Comparison of ENCODE assay signal across 20 mouse cellular contexts in the genomic region with DNA sequence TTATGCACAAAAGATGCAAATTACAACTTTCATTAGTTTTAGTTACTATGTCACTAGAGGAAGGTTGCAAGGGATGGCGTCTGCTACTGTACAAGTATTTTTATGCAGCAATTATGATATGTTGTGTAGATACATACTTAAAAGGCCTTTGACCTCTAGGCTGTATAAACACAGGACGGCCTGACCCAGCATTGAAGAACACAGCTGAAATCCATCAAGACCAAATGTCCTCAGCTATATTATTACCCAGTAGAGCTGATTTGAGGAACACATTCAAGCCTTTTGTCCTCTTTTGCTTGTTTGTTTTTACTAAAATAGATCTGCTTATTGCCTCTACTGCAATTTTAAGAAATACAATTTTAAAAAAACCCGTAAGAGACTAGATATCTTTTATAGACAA.
A peak's percentile ranks its signal among the peaks of the same experiment; 100 is the strongest.
DNase-seq lines count a peak whose midpoint lies in the region; ATAC-seq and TF ChIP-seq lines count a peak whose summit lies in the region.
"Had no signal": no experiment of that assay in that cellular context is flagged by ENCODE, and none has a peak within 500 bp of the region (broad histone marks: within the 10 kb centered on the region; RNA-seq: fewer than 3 reads in every experiment).

No protein-coding gene starts in this region.

- DNase-seq in kidney, postnatal 0 days (ENCODE audit: low spot score) = peak; percentile 40
- no peak for DNase-seq in kidney, adult 8-10 months
- DNase-seq in lung, adult 18-20 months = no peak
- DNase-seq: adrenal gland, adult 2 months; adrenal gland, postnatal 10 days; adrenal gland, postnatal 25 days; cerebellum, adult 11 months; cerebellum, adult 18-20 months; cerebellum, adult 8-10 months; cerebellum, adult 9-11 months; cerebellum, postnatal 14 days; cerebellum, postnatal 36 days had no signal

- H3K4me2 ChIP-seq in kidney, postnatal 0 days (ENCODE audit: low read length) = no peak overlapping the region
- no peak overlapping the region for H3K4me2 ChIP-seq in lung, embryonic 16.5 days (ENCODE audit: low read depth, low read length)
- H3K4me2 ChIP-seq: embryonic facial prominence, embryonic 13.5 days; embryonic facial prominence, embryonic 15.5 days; forebrain, embryonic 12.5 days had no signal

- TF ChIP-seq CTCF in kidney, postnatal 0 days (IDR thresholded peaks at IDR 0.05; ENCODE audit: low read depth) = no peak

- 61% methylated on average over 3 of the region's 3 CpGs for WGBS in kidney, postnatal 0 days
- WGBS in lung, embryonic 16.5 days = 52% methylated on average over 3 of the region's 3 CpGs

- H3K27me3 ChIP-seq in kidney, postnatal 0 days (ENCODE audit: insufficient read depth, low read length) = no peaks in the 10 kb centered on the region
- no peaks in the 10 kb centered on the region for H3K27me3 ChIP-seq in lung, embryonic 16.5 days (ENCODE audit: control insufficient read depth, insufficient read depth, low read depth, low read length)
- H3K27me3 ChIP-seq: embryonic facial prominence, embryonic 13.5 days; embryonic facial prominence, embryonic 15.5 days; forebrain, embryonic 12.5 days had no signal

- H3K27ac ChIP-seq in kidney, postnatal 0 days = no peak overlapping the region
- H3K27ac ChIP-seq in lung, embryonic 16.5 days (ENCODE audit: low read length) = no peak overlapping the region
- H3K27ac ChIP-seq: embryonic facial prominence, embryonic 13.5 days; embryonic facial prominence, embryonic 15.5 days; forebrain, embryonic 10.5 days; forebrain, embryonic 12.5 days had no signal

- ATAC-seq in kidney, postnatal 0 days (replicated peaks; ENCODE audit: low FRiP score, low read depth) = no peak; the same call in 1 of the 2 replicates
- 0 out of 2 replicates have a peak, but pooled peaks have one; percentile 52 for ATAC-seq in lung, embryonic 16.5 days (ENCODE audit: low read depth)
- ATAC-seq: forebrain, embryonic 14.5 days; forebrain, embryonic 16.5 days had no signal

- H3K36me3 ChIP-seq in kidney, postnatal 0 days (ENCODE audit: insufficient read depth, low read length) = no peaks in the 10 kb centered on the region
- no peaks in the 10 kb centered on the region for H3K36me3 ChIP-seq in lung, embryonic 16.5 days (ENCODE audit: control insufficient read depth, insufficient read depth, low read length)
- H3K36me3 ChIP-seq: embryonic facial prominence, embryonic 13.5 days; embryonic facial prominence, embryonic 15.5 days; forebrain, embryonic 10.5 days; forebrain, embryonic 12.5 days had no signal

- H3K9me3 ChIP-seq in kidney, postnatal 0 days (replicated peaks; ENCODE audit: low read length) = no peaks in the 10 kb centered on the region
- H3K9me3 ChIP-seq in lung, embryonic 16.5 days (ENCODE audit: control insufficient read depth, low read length) = no peaks in the 10 kb centered on the region
- H3K9me3 ChIP-seq: embryonic facial prominence, embryonic 13.5 days; embryonic facial prominence, embryonic 15.5 days; forebrain, embryonic 10.5 days; forebrain, embryonic 12.5 days had no signal

- H3K4me3 ChIP-seq in kidney, postnatal 0 days (replicated peaks; ENCODE audit: low read depth, low read length) = no peak overlapping the region
- no peak overlapping the region for H3K4me3 ChIP-seq in lung, embryonic 16.5 days (ENCODE audit: low read length)
- H3K4me3 ChIP-seq: embryonic facial prominence, embryonic 13.5 days; embryonic facial prominence, embryonic 15.5 days; erythroblast, embryonic 14.5 days; forebrain, embryonic 10.5 days; forebrain, embryonic 12.5 days had no signal

- H3K9ac ChIP-seq in kidney, postnatal 0 days (ENCODE audit: low read depth, low read length) = no peak overlapping the region
- no peak overlapping the region for H3K9ac ChIP-seq in lung, embryonic 16.5 days (ENCODE audit: low read length)
- H3K9ac ChIP-seq: embryonic facial prominence, embryonic 13.5 days; embryonic facial prominence, embryonic 15.5 days; forebrain, embryonic 12.5 days had no signal

- no peaks in the 10 kb centered on the region for H3K4me1 ChIP-seq in kidney, postnatal 0 days (replicated peaks; ENCODE audit: insufficient read depth, low read length)
- no peaks in the 10 kb centered on the region for H3K4me1 ChIP-seq in lung, embryonic 16.5 days (replicated peaks; ENCODE audit: control insufficient read depth, insufficient read depth, low read length)
- H3K4me1 ChIP-seq: embryonic facial prominence, embryonic 13.5 days; embryonic facial prominence, embryonic 15.5 days; forebrain, embryonic 10.5 days; forebrain, embryonic 12.5 days had no signal
